Mouse (Mus musculus) MEL (cell line): Measurements from ENCODE around the gene Olfr266. TPM values are rescaled to one million over a fixed set of nuclear protein-coding genes. Genes with fewer than 3 reads are reported as not detected.

Source experiments
- DNase-seq: peaks from one replicate; pipeline ENCODE4 v3.0.0; 2011; ENCODE audit warnings: low read depth, low spot score
- H3K27ac ChIP-seq: 2 replicates; pipeline ENCODE4 v1.5.1; 2012; ENCODE audit warnings: low read depth, mild to moderate bottlenecking, control low read depth, low read length, moderate library complexity; ENCODE audit not compliant: control insufficient read depth
- H3K27me3 ChIP-seq, 2 experiments: fragments of 150-350 bp in 1 of 2; sonication (generic) in 1 of 2; 2 replicates each; pipeline ENCODE4 v1.6.1; 2012; ENCODE audit warnings: low read length in 2 of 2, mild to moderate bottlenecking in 2 of 2, improper control_type of control experiment in 1 of 2, moderate library complexity in 1 of 2; ENCODE audit not compliant: insufficient read depth in 2 of 2, control insufficient read depth in 1 of 2
- H3K36me3 ChIP-seq, 2 experiments: 2 replicates each; pipeline ENCODE4 v1.6.1; 2012 to 2014; ENCODE audit warnings: low read length in 2 of 2, improper control_type of control experiment in 1 of 2, inconsistent platforms in 1 of 2, mild to moderate bottlenecking in 1 of 2; ENCODE audit not compliant: insufficient read depth in 2 of 2, control insufficient read depth in 1 of 2
- H3K4me1 ChIP-seq, 2 experiments: fragments of 150-350 bp in 1 of 2; sonication (generic) in 1 of 2; 2 replicates each; pipeline ENCODE4 v1.6.1; 2012; ENCODE audit warnings: low read length in 2 of 2, improper control_type of control experiment in 1 of 2, mild to moderate bottlenecking in 1 of 2; ENCODE audit not compliant: insufficient read depth in 2 of 2, control insufficient read depth in 1 of 2
- H3K4me3 ChIP-seq, 2 experiments: fragments of 150-350 bp in 1 of 2; sonication (generic) in 1 of 2; 2 replicates each; pipeline ENCODE4 v1.5.1; 2012; ENCODE audit warnings: low read depth in 2 of 2, low read length in 2 of 2, mild to moderate bottlenecking in 2 of 2, moderate library complexity in 2 of 2, control low read depth in 1 of 2, improper control_type of control experiment in 1 of 2; ENCODE audit not compliant: control insufficient read depth in 1 of 2, insufficient read depth in 1 of 2
- H3K79me2 ChIP-seq: 2 replicates; pipeline ENCODE4 v1.6.1; 2012; ENCODE audit warnings: mild to moderate bottlenecking, low read length, moderate library complexity; ENCODE audit not compliant: control insufficient read depth, poor library complexity, insufficient read depth
- H3K9ac ChIP-seq: 2 replicates; pipeline ENCODE4 v1.6.1; 2012; ENCODE audit warnings: low read depth, mild to moderate bottlenecking, control low read depth, low read length, moderate library complexity; ENCODE audit not compliant: control insufficient read depth, poor library complexity, severe bottlenecking
- H3K9me3 ChIP-seq: fragments of 150-350 bp; sonication (generic); replicated peaks from 2 replicates; pipeline ENCODE4 v1.6.1; 2012; ENCODE audit warnings: mild to moderate bottlenecking, low read length, improper control_type of control experiment, moderate library complexity; ENCODE audit not compliant: insufficient read depth
- CHD1 ChIP-seq: IDR thresholded peaks from 2 replicates; pipeline ENCODE4 v1.6.1; 2012; ENCODE audit warnings: low read depth, mild to moderate bottlenecking, inconsistent platforms, low read length, improper control_type of control experiment
- CHD2 ChIP-seq: IDR thresholded peaks from 2 replicates; pipeline ENCODE4 v1.6.1; 2011; ENCODE audit warnings: low read length, improper control_type of control experiment
- CTCF ChIP-seq, 3 experiments: IDR thresholded peaks in 2 of 3; conservative IDR thresholded peaks in 1 of 3; 2 replicates each; pipeline ENCODE4 v1.5.1; 2011 to 2012; ENCODE audit warnings: low read length in 3 of 3, low read depth in 2 of 3, mild to moderate bottlenecking in 2 of 3, improper control_type of control experiment in 1 of 3, inconsistent platforms in 1 of 3, mixed read lengths in 1 of 3, moderate library complexity in 1 of 3; ENCODE audit not compliant: control insufficient read depth in 1 of 3, insufficient read depth in 1 of 3, poor library complexity in 1 of 3, severe bottlenecking in 1 of 3
- E2F4 ChIP-seq: IDR thresholded peaks from 2 replicates; pipeline ENCODE4 v1.6.1; 2011; ENCODE audit warnings: low read depth, low read length, improper control_type of control experiment, borderline replicate concordance
- EP300 ChIP-seq, 2 experiments: IDR thresholded peaks; 2 replicates each; pipeline ENCODE4 v1.6.1; 2011; ENCODE audit warnings: improper control_type of control experiment in 2 of 2, low read length in 2 of 2, low read depth in 1 of 2, mild to moderate bottlenecking in 1 of 2
- GATA1 ChIP-seq: IDR thresholded peaks from 2 replicates; pipeline ENCODE4 v1.6.1; 2011; ENCODE audit warnings: low read depth, low read length, improper control_type of control experiment
- KAT2A ChIP-seq: conservative IDR thresholded peaks from 2 replicates; pipeline ENCODE4 v1.6.1; 2012; ENCODE audit warnings: low read depth, low read length, improper control_type of control experiment, inconsistent platforms
- MEF2A ChIP-seq: IDR thresholded peaks from 2 replicates; pipeline ENCODE4 v1.6.1; 2014; ENCODE audit warnings: low read depth, mild to moderate bottlenecking, inconsistent platforms, low read length, improper control_type of control experiment; ENCODE audit not compliant: poor library complexity, insufficient replicate concordance, severe bottlenecking; ENCODE audit errors: extremely low read depth
- MYC ChIP-seq: IDR thresholded peaks from 2 replicates; pipeline ENCODE4 v1.6.1; 2011; ENCODE audit warnings: low read depth, mild to moderate bottlenecking, low read length, improper control_type of control experiment, moderate library complexity
- NELFE ChIP-seq: IDR thresholded peaks from 2 replicates; pipeline ENCODE4 v1.6.1; 2011; ENCODE audit warnings: low read depth, low read length, improper control_type of control experiment
- NRF1 ChIP-seq: IDR thresholded peaks from 2 replicates; pipeline ENCODE4 v1.6.1; 2014; ENCODE audit warnings: low read depth, mild to moderate bottlenecking, inconsistent platforms, low read length, improper control_type of control experiment, moderate library complexity; ENCODE audit not compliant: poor library complexity, insufficient read depth, severe bottlenecking
- POLR2AphosphoS2 ChIP-seq: IDR thresholded peaks from 2 replicates; pipeline ENCODE4 v1.6.1; 2011; ENCODE audit warnings: low read length, improper control_type of control experiment
- POLR2AphosphoS5 ChIP-seq: IDR thresholded peaks from 2 replicates; pipeline ENCODE4 v1.6.1; 2012; ENCODE audit warnings: low read depth, borderline replicate concordance, mild to moderate bottlenecking, inconsistent platforms, low read length, moderate library complexity, mixed read lengths
- RAD21 ChIP-seq: IDR thresholded peaks from 2 replicates; pipeline ENCODE4 v1.6.1; 2011; ENCODE audit warnings: mild to moderate bottlenecking, low read depth, low read length, improper control_type of control experiment
- SMC3 ChIP-seq: IDR thresholded peaks from 2 replicates; pipeline ENCODE4 v1.6.1; 2011; ENCODE audit warnings: low read depth, low read length, improper control_type of control experiment
- TAL1 ChIP-seq: IDR thresholded peaks from 2 replicates; pipeline ENCODE4 v1.6.1; 2012; ENCODE audit warnings: mild to moderate bottlenecking, inconsistent platforms, low read length, moderate library complexity, mixed read lengths
- TBP ChIP-seq: IDR thresholded peaks from 2 replicates; pipeline ENCODE4 v1.8.0; 2011; ENCODE audit warnings: low read depth, low read length, improper control_type of control experiment
- UBTF ChIP-seq: IDR thresholded peaks from 2 replicates; pipeline ENCODE4 v1.6.1; 2012; ENCODE audit warnings: low read depth, mild to moderate bottlenecking, inconsistent platforms, low read length, improper control_type of control experiment, moderate library complexity, borderline replicate concordance; ENCODE audit not compliant: insufficient read depth
- USF1 ChIP-seq: IDR thresholded peaks from 2 replicates; pipeline ENCODE4 v1.6.1; 2014; ENCODE audit warnings: low read depth, mild to moderate bottlenecking, inconsistent platforms, low read length, improper control_type of control experiment, moderate library complexity
- USF2 ChIP-seq, 2 experiments: IDR thresholded peaks; 2 replicates each; pipeline ENCODE4 v1.6.1; 2011 to 2012; ENCODE audit warnings: improper control_type of control experiment in 2 of 2, low read length in 2 of 2, borderline replicate concordance in 1 of 2, inconsistent platforms in 1 of 2, low read depth in 1 of 2, mild to moderate bottlenecking in 1 of 2; ENCODE audit not compliant: insufficient read depth in 1 of 2
- ZMIZ1 ChIP-seq: IDR thresholded peaks from 2 replicates; pipeline ENCODE4 v1.6.1; 2012; ENCODE audit warnings: low read depth, mild to moderate bottlenecking, inconsistent platforms, low read length, improper control_type of control experiment, moderate library complexity
- polyA plus RNA-seq, 2 experiments: library from polyadenylated mRNA; stranded (reverse) in 1 of 2; unstranded in 1 of 2; fragments of >175 nt in 1 of 2; fragments of >200 nt in 1 of 2; gene quantifications; 2 replicates each; pipeline versions ENCODE4 v1.2.1 to v1.2.4; 2012; ENCODE audit warnings: low replicate concordance in 2 of 2, low read depth in 1 of 2; ENCODE audit not compliant: insufficient read length in 2 of 2, insufficient read depth in 1 of 2, missing spikeins in 1 of 2
- total RNA-seq: library from RNA; depleted of rRNA; stranded (reverse); fragments of 300-350 nt; gene quantifications from 2 replicates; pipeline ENCODE4 v1.2.3, GENCODE M21; 2012

Gene Olfr266
- total and polyA plus RNA-seq, 3 experiments, result not detected

- Histone ChIP-seq H3K9ac (no peak overlapping the region), H3K4me3 (no peak overlapping the region)
Observed at GRCm38 (mm10) chr3:106832107-106832506, 6.0 kb upstream of the Olfr266 start.

GRCm38 (mm10) chr3:106817676-106818075, 8.4 kb downstream of the Olfr266 start:
- no peaks in the 10 kb centered on the region for H3K79me2 ChIP-seq
- no peak overlapping the region for H3K27ac ChIP-seq
- no peak for DNase-seq
- TF ChIP-seq POLR2AphosphoS2 (no peak), E2F4 (no peak), KAT2A (no peak), UBTF (no peak), ZMIZ1 (no peak), CHD1 (no peak), GATA1 (no peak), POLR2AphosphoS5 (no peak), TBP (no peak)
- TF ChIP-seq, all 39 proteins: peak for 0
- Histone ChIP-seq H3K36me3 (no peaks in the 10 kb centered on the region), H3K9ac (no peak overlapping the region), H3K4me1 (no peaks in the 10 kb centered on the region), H3K4me3 (no peak overlapping the region), H3K27me3 (no peaks in the 10 kb centered on the region), H3K9me3 (no peaks in the 10 kb centered on the region)

More at GRCm38 (mm10) chr3:106832107-106832506, 6.0 kb upstream of the Olfr266 start:
- no peaks in the 10 kb centered on the region for H3K9me3 ChIP-seq
- no peaks in the 10 kb centered on the region for H3K79me2 ChIP-seq
- no peaks in the 10 kb centered on the region; a peak in 1 of 4 replicates for H3K4me1 ChIP-seq
- H3K27ac ChIP-seq, result no peak overlapping the region
- DNase-seq, result peak; percentile 14
- H3K36me3 ChIP-seq, result no peaks in the 10 kb centered on the region
- no peaks in the 10 kb centered on the region for H3K27me3 ChIP-seq
- no peak for TF ChIP-seq USF2 (IDR thresholded peaks at IDR 0.05; ENCODE audit: borderline replicate concordance in 1 of 2, insufficient read depth in 1 of 2, low read depth in 1 of 2, low read length in 2 of 2)
- peak in 1 of 2 experiments; percentile 34; a peak in 1 of 4 replicates for TF ChIP-seq EP300 (IDR thresholded peaks at IDR 0.05; ENCODE audit: low read depth in 1 of 2, low read length in 2 of 2)
- no peak for TF ChIP-seq MYC
- no peak for TF ChIP-seq RAD21

GRCm38 (mm10) chr3:106808972-106809695, 17.0 kb downstream of the Olfr266 start:
- H3K36me3 ChIP-seq, result no peaks in the 10 kb centered on the region
- no peaks in the 10 kb centered on the region for H3K27me3 ChIP-seq
- no peak overlapping the region for H3K27ac ChIP-seq
- H3K4me3 ChIP-seq, result no peak overlapping the region
- no peaks in the 10 kb centered on the region for H3K79me2 ChIP-seq
- no peaks in the 10 kb centered on the region for H3K4me1 ChIP-seq
- DNase-seq, result no peak
- H3K9ac ChIP-seq, result no peak overlapping the region
- no peaks in the 10 kb centered on the region for H3K9me3 ChIP-seq
- TF ChIP-seq POLR2AphosphoS2 (no peak), MYC (no peak), EP300 (IDR thresholded peaks at IDR 0.05; ENCODE audit: low read depth in 1 of 2, low read length in 2 of 2) (no peak), TAL1 (no peak), CHD2 (no peak), SMC3 (no peak), TBP (no peak), NRF1 (no peak), ZMIZ1 (no peak), USF1 (no peak), CHD1 (no peak), KAT2A (no peak), MEF2A (no peak), CTCF (IDR thresholded peaks at IDR 0.05 in 2 of 3, conservative IDR thresholded peaks at IDR 0.05 in 1 of 3; ENCODE audit: control insufficient read depth in 1 of 3, insufficient read depth in 1 of 3, low read depth in 2 of 3, low read length in 3 of 3, poor library complexity in 1 of 3, severe bottlenecking in 1 of 3) (no peak), E2F4 (no peak), NELFE (no peak)
- TF ChIP-seq, all 39 proteins: peak for 0
